Mouse (Mus musculus) ES-E14 (cell line): ENCODE results near the gene Serpina10. TPM values are rescaled to one million over a fixed set of nuclear protein-coding genes. Genes with fewer than 3 reads are reported as not detected.

Experiments
- DNase-seq: peaks from one replicate; pipeline ENCODE4 v3.0.0-alpha.2; 2013; ENCODE audit warnings: low read depth, low spot score
- H3K27ac ChIP-seq: 2 replicates; pipeline ENCODE4 v1.5.1; 2012; ENCODE audit warnings: low read depth, mild to moderate bottlenecking, low read length, moderate library complexity, mixed read lengths; ENCODE audit not compliant: poor library complexity, insufficient read depth, severe bottlenecking
- H3K36me3 ChIP-seq: 2 replicates; pipeline ENCODE4 v1.6.1; 2012; ENCODE audit warnings: mild to moderate bottlenecking, low read length, moderate library complexity, mixed read lengths; ENCODE audit not compliant: control insufficient read depth, poor library complexity, insufficient read depth, severe bottlenecking
- H3K4me1 ChIP-seq, 2 experiments: fragments of 150-350 bp in 1 of 2; sonication (generic) in 1 of 2; 2 replicates each; pipeline ENCODE4 v1.6.1; 2012; ENCODE audit warnings: low read length in 2 of 2, mild to moderate bottlenecking in 1 of 2, mixed read lengths in 1 of 2; ENCODE audit not compliant: control insufficient read depth in 2 of 2, insufficient read depth in 2 of 2, poor library complexity in 1 of 2
- H3K4me3 ChIP-seq, 2 experiments: fragments of 150-350 bp in 1 of 2; sonication (generic) in 1 of 2; 2 replicates each; pipeline ENCODE4 v1.5.1; 2012; ENCODE audit warnings: low read length in 2 of 2, low read depth in 1 of 2, mild to moderate bottlenecking in 1 of 2, mixed read lengths in 1 of 2; ENCODE audit not compliant: insufficient read depth in 1 of 2, poor library complexity in 1 of 2, severe bottlenecking in 1 of 2
- H3K9ac ChIP-seq: 2 replicates; pipeline ENCODE4 v1.6.1; 2012; ENCODE audit warnings: low read depth, mild to moderate bottlenecking, low read length, mixed read lengths; ENCODE audit not compliant: poor library complexity, insufficient read depth, severe bottlenecking
- H3K9me3 ChIP-seq: fragments of 150-350 bp; sonication (generic); 2 replicates; pipeline ENCODE4 v1.6.1; 2012; ENCODE audit warnings: low read depth, mild to moderate bottlenecking, low read length; ENCODE audit not compliant: control insufficient read depth, insufficient read depth
- CHD2 ChIP-seq: IDR thresholded peaks from 2 replicates; pipeline ENCODE4 v1.6.1; 2014; ENCODE audit warnings: mild to moderate bottlenecking, low read depth, low read length, inconsistent platforms
- HCFC1 ChIP-seq: IDR thresholded peaks from 2 replicates; pipeline ENCODE4 v1.6.1; 2012; ENCODE audit warnings: low read length, inconsistent platforms, borderline replicate concordance; ENCODE audit not compliant: insufficient read depth
- MAFK ChIP-seq: IDR thresholded peaks from 2 replicates; pipeline ENCODE4 v1.6.1; 2014; ENCODE audit warnings: mild to moderate bottlenecking, low read depth, low read length, inconsistent platforms; ENCODE audit not compliant: insufficient read depth
- ZC3H11A ChIP-seq: IDR thresholded peaks from 2 replicates; pipeline ENCODE4 v1.6.1; 2012; ENCODE audit warnings: low read depth, mild to moderate bottlenecking, inconsistent platforms, low read length, borderline replicate concordance
- ZNF384 ChIP-seq: IDR thresholded peaks from 2 replicates; pipeline ENCODE4 v1.6.1; 2012; ENCODE audit warnings: low read depth, low read length, inconsistent platforms
- in situ Hi-C, 2 experiments: fragments of 600-800 bp; cut with MboI; formaldehyde crosslinking; loops; one replicate each; pipeline ENCODE4 v1.15.1; 2025; ENCODE audit warnings: low sequenced_read_pairs in 2 of 2, inconsistent platforms in 1 of 2; ENCODE audit not compliant: unreplicated experiment in 2 of 2
- total RNA-seq: library from RNA; depleted of rRNA; stranded (reverse); fragments of 300-350 nt; gene quantifications from 2 replicates; pipeline ENCODE4 v1.2.3, GENCODE M21; 2012

Serpina10 gene
- total RNA-seq, 1 experiment, result not detected

DNA sequence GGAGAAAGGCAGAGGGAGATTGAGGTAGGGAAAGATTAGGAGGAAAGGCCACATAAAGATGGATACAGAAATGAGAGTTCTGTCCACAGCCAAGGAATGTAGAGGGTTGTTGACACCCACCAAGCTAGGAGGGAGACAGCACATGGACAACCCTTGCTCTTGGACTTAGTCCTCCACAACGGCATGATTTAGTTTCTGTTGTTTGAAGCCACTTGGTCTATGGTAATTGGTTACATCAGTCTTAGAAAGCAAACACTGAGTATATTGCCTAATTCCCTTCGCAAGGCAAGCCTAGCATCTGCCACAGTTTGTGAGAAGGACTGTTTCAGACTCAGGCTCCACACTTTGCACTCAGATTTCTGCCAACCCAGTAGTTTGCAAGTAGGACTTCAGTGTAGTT, 4.6 kb upstream of the Serpina10 start:
- Histone ChIP-seq H3K4me3 (no peak overlapping the region), H3K9ac (no peak overlapping the region), H3K4me1 (no peaks in the 10 kb centered on the region), H3K9me3 (no peaks in the 10 kb centered on the region), H3K27ac (no peak overlapping the region), H3K36me3 (no peaks in the 10 kb centered on the region)
- in situ Hi-C loops, result no loop called here
- DNase-seq, result no peak
- TF ChIP-seq ZNF384 (no peak), MAFK (no peak), CHD2 (no peak), ZC3H11A (no peak), HCFC1 (no peak)

DNA sequence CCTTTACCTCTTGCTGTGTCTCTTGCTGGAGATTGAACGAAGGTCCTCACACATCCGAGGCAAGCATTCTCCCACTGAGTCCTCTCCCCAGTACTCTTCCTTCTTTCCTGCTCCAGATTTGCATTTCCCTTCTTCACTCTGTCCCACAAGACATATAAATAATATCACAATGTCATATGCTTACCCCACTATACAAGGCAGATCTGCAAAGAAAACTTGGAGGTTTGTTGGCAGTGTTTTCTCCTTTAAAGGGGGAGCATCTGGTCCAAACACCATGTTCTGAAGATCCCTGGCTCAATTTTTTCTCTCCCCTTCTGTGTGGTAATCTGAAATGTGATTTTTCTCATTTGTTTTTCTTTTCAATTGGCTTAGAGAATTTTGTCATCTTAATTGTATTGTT, 3.2 kb upstream of the Serpina10 start:
- in situ Hi-C loops, result no loop called here
- Histone ChIP-seq H3K9me3 (no peaks in the 10 kb centered on the region), H3K27ac (no peak overlapping the region), H3K4me3 (no peak overlapping the region), H3K9ac (no peak overlapping the region), H3K36me3 (no peaks in the 10 kb centered on the region), H3K4me1 (no peaks in the 10 kb centered on the region)
- TF ChIP-seq HCFC1, result no peak
- TF ChIP-seq CHD2, result no peak
- TF ChIP-seq ZNF384, result no peak
- TF ChIP-seq ZC3H11A, result no peak
- TF ChIP-seq MAFK, result no peak
- no peak for DNase-seq

GRCm38 (mm10) chr12:103616860-103617261, 14.4 kb downstream of the Serpina10 start:
- no peak overlapping the region for H3K27ac ChIP-seq
- TF ChIP-seq HCFC1 (no peak), CHD2 (no peak), MAFK (no peak), ZNF384 (no peak), ZC3H11A (no peak)
- no peaks in the 10 kb centered on the region for H3K9me3 ChIP-seq
- H3K36me3 ChIP-seq, result no peaks in the 10 kb centered on the region
- in situ Hi-C loops, result no loop called here
- no peak overlapping the region for H3K9ac ChIP-seq
- H3K4me1 ChIP-seq, result no peaks in the 10 kb centered on the region; a peak in 1 of 4 replicates
- no peak for DNase-seq
- no peak overlapping the region for H3K4me3 ChIP-seq

DNA sequence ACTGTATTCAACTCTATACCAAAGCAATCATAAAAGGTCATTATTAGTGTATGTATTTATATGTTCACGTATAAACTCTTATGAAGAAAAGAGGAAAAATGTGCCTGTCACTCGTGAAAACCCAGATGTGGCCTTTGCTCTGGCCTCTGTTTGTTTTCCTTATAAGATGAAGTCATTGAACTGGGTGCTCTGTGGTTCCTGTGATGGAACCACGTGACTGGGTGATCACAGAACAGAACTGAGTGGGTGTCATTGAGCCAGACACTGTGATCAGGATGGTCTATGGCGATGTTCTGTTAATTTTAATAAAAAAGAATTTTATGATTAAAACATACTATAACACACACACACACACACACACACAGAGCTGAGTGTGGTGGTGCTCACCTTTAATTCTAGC, 15.5 kb downstream of the Serpina10 start:
- Histone ChIP-seq H3K4me1 (no peaks in the 10 kb centered on the region; a peak in 1 of 4 replicates), H3K27ac (no peak overlapping the region), H3K4me3 (no peak overlapping the region), H3K36me3 (no peaks in the 10 kb centered on the region), H3K9me3 (no peaks in the 10 kb centered on the region), H3K9ac (no peak overlapping the region)
- TF ChIP-seq CHD2, result no peak
- TF ChIP-seq HCFC1, result no peak
- TF ChIP-seq ZC3H11A, result no peak
- no peak for TF ChIP-seq MAFK
- TF ChIP-seq ZNF384, result no peak
- in situ Hi-C loops, result no loop called here
- DNase-seq, result no peak

- Histone ChIP-seq H3K36me3 (no peaks in the 10 kb centered on the region), H3K4me1 (no peaks in the 10 kb centered on the region; a peak in 1 of 4 replicates), H3K27ac (no peak overlapping the region), H3K9ac (no peak overlapping the region), H3K9me3 (no peaks in the 10 kb centered on the region), H3K4me3 (no peak overlapping the region)
- TF ChIP-seq ZNF384 (no peak), HCFC1 (no peak), ZC3H11A (no peak), CHD2 (no peak), MAFK (no peak)
- no peak for DNase-seq
- in situ Hi-C loops, result no loop called here
Observed at GRCm38 (mm10) chr12:103615141-103615540, 16.1 kb downstream of the Serpina10 start.
